Mouse (Mus musculus) bone marrow macrophage, adult 2 months (primary cell): ENCODE measurements around the gene Hoxb9. TPM values are rescaled to one million over a fixed set of nuclear protein-coding genes. Genes with fewer than 3 reads are reported as not detected.

ENCODE experiments used
- H3K27ac ChIP-seq: 2 replicates; pipeline ENCODE4 v1.5.1; 2012; ENCODE audit warnings: low read depth, low read length; ENCODE audit not compliant: insufficient read depth
- H3K4me1 ChIP-seq: 2 replicates; pipeline ENCODE4 v1.6.1; 2012; ENCODE audit warnings: low read length; ENCODE audit not compliant: control insufficient read depth, insufficient read depth
- H3K4me3 ChIP-seq: 2 replicates; pipeline ENCODE4 v1.5.1; 2012; ENCODE audit warnings: mild to moderate bottlenecking, low read length, moderate library complexity; ENCODE audit not compliant: insufficient read depth
- CTCF ChIP-seq: IDR thresholded peaks from 2 replicates; pipeline ENCODE4 v1.5.1; 2012; ENCODE audit warnings: low read depth, mild to moderate bottlenecking, low read length, moderate library complexity
- POLR2A ChIP-seq: IDR thresholded peaks from 2 replicates; pipeline ENCODE4 v1.6.1; 2012; ENCODE audit warnings: mild to moderate bottlenecking, low read depth, low read length, borderline replicate concordance
- polyA plus RNA-seq: library from polyadenylated mRNA; stranded (reverse); fragments of >200 nt; gene quantifications from 2 replicates; pipeline ENCODE4 v1.2.4, GENCODE M21; 2012; ENCODE audit not compliant: missing spikeins, insufficient read depth, insufficient read length

Gene Hoxb9
- polyA plus RNA-seq = not detected in 2 replicates

- Histone ChIP-seq H3K27ac (no peak within 1 kb of the TSS), H3K4me3 (no peak within 1 kb of the TSS), H3K4me1 (no peaks in the 10 kb centered on the region)
- TF ChIP-seq POLR2A (no peak), CTCF (no peak)
Measured at GRCm38 (mm10) chr11:96270996-96271540, at the start of gene Hoxb9. Gene Hoxb9, plus strand, starts transcription at chr11:96271457.

- Histone ChIP-seq H3K27ac (no peak overlapping the region), H3K4me1 (no peaks in the 10 kb centered on the region), H3K4me3 (no peak overlapping the region)
- TF ChIP-seq POLR2A (no peak), CTCF (0 out of 2 replicates have a peak, but pooled peaks have one; percentile 10)
Measured at GRCm38 (mm10) chr11:96223813-96224212, 47.4 kb upstream of the Hoxb9 start.

- TF ChIP-seq CTCF (no peak), POLR2A (no peak)
- H3K4me1 ChIP-seq = no peaks in the 10 kb centered on the region
- no peak overlapping the region for H3K27ac ChIP-seq
- H3K4me3 ChIP-seq = no peak overlapping the region
Measured at GRCm38 (mm10) chr11:96227676-96228075, 43.6 kb upstream of the Hoxb9 start.

GRCm38 (mm10) chr11:96234906-96235305 lies 36.4 kb upstream of the Hoxb9 start:
- H3K4me1 ChIP-seq = no peaks in the 10 kb centered on the region
- no peak overlapping the region for H3K4me3 ChIP-seq
- TF ChIP-seq POLR2A (no peak), CTCF (peak; percentile 58)
- no peak overlapping the region for H3K27ac ChIP-seq

- Histone ChIP-seq H3K27ac (no peak overlapping the region), H3K4me1 (no peaks in the 10 kb centered on the region), H3K4me3 (no peak overlapping the region)
- TF ChIP-seq POLR2A = no peak
- TF ChIP-seq CTCF = peak; percentile 33; the same call in 1 of the 2 replicates
Measured at GRCm38 (mm10) chr11:96240211-96240610, 31.0 kb upstream of the Hoxb9 start.

- no peak for TF ChIP-seq POLR2A
- no peak for TF ChIP-seq CTCF
- H3K4me3 ChIP-seq = no peak overlapping the region
- no peaks in the 10 kb centered on the region for H3K4me1 ChIP-seq
- no peak overlapping the region for H3K27ac ChIP-seq
Measured at GRCm38 (mm10) chr11:96250901-96251300, 20.4 kb upstream of the Hoxb9 start.

GRCm38 (mm10) chr11:96251480-96252031 lies 19.7 kb upstream of the Hoxb9 start:
- TF ChIP-seq CTCF = no peak
- no peak for TF ChIP-seq POLR2A
- no peak overlapping the region for H3K27ac ChIP-seq

GRCm38 (mm10) chr11:96252541-96253120 lies 18.6 kb upstream of the Hoxb9 start:
- Histone ChIP-seq H3K4me1 (no peaks in the 10 kb centered on the region), H3K27ac (no peak overlapping the region), H3K4me3 (no peak overlapping the region)
- no peak for TF ChIP-seq POLR2A
- TF ChIP-seq CTCF = no peak

More at GRCm38 (mm10) chr11:96251480-96252031, 19.7 kb upstream of the Hoxb9 start:
- no peak overlapping the region for H3K4me3 ChIP-seq
- H3K4me1 ChIP-seq = no peaks in the 10 kb centered on the region

- TF ChIP-seq CTCF (no peak), POLR2A (no peak)
- no peak overlapping the region for H3K27ac ChIP-seq
- no peak overlapping the region for H3K4me3 ChIP-seq
- no peaks in the 10 kb centered on the region for H3K4me1 ChIP-seq
Measured at GRCm38 (mm10) chr11:96254221-96254620, 17.0 kb upstream of the Hoxb9 start.
